Mouse (Mus musculus): Measurements from ENCODE around the gene Hhipl1.

- TF ChIP-seq CTCF (IDR thresholded peaks at IDR 0.05; ENCODE audit: low read depth) (peak; percentile 26; the same call in 1 of the 2 replicates), EP300 (optimal IDR thresholded peaks at IDR 0.05) (no peak)
Measured at GRCm38 (mm10) chr12:108305812-108306794, at the start of gene Hhipl1.
